Mouse (Mus musculus) gastrocnemius, adult 8-10 months (tissue): Measurements from ENCODE around the gene Bclaf1. TPM values are rescaled to one million over a fixed set of nuclear protein-coding genes. Genes with fewer than 3 reads are reported as not detected.
A peak's percentile ranks its signal among the peaks of the same experiment; 100 is the strongest.

Experiments
- DNase-seq, 2 experiments: peaks; one replicate each; pipeline ENCODE4 v3.0.0; 2022; ENCODE audit warnings: low spot score in 2 of 2
- total RNA-seq, 4 experiments: library from RNA; stranded (reverse); gene quantifications; 2 replicates each; pipeline ENCODE4 v1.2.4; 2022

The Bclaf1 gene
- total RNA-seq, 4 experiments from 2014 or later = 37.3 to 45.8 (median 40.8) TPM

GRCm38 (mm10) chr10:20314797-20315196, 2.5 kb downstream of the Bclaf1 start:
- no peak for DNase-seq

GRCm38 (mm10) chr10:20317466-20317865, 5.2 kb downstream of the Bclaf1 start:
- no peak for DNase-seq

DNA sequence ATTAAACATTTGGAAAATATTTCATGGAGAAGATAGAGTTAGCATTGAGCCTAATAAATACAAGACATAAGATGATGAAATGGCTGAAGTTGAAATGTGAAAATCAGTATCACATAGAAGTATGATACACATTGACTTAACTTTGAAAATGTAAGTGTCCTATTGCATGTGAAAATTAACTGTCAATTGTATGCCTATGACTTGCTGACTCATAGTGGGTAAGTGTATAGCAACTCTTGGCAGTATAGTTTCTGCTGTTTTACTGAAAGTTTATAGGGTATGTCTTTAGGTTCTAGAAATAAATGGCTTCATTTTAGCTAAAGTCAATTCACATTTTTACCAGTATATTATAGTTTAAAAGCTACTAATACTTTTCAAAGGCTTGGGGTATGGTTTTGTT, 14.0 kb downstream of the Bclaf1 start:
- DNase-seq = no peak

GRCm38 (mm10) chr10:20331262-20331661, 19.0 kb downstream of the Bclaf1 start:
- no peak for DNase-seq

DNA sequence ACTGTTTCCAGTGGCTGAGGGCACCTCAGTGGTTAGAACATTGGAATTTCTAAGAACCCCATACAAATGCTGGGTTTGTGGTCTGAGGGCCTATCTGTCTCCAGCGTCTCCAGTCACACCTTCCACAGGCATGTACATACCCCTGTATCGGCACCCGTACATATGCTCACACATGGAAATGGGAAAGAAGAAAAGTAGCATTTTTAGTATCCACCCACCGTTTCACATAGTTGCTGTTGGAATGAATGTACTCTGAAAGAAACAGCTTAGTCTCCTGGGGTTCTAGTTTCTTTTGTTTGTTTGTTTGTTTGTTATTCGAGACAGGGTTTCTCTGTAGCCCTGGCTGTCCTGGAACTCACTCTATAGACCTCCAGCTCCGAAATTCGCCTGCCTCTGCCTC, 25.6 kb downstream of the Bclaf1 start:
- no peak for DNase-seq

GRCm38 (mm10) chr10:20345736-20346135, 33.5 kb downstream of the Bclaf1 start:
- DNase-seq = no peak

DNA sequence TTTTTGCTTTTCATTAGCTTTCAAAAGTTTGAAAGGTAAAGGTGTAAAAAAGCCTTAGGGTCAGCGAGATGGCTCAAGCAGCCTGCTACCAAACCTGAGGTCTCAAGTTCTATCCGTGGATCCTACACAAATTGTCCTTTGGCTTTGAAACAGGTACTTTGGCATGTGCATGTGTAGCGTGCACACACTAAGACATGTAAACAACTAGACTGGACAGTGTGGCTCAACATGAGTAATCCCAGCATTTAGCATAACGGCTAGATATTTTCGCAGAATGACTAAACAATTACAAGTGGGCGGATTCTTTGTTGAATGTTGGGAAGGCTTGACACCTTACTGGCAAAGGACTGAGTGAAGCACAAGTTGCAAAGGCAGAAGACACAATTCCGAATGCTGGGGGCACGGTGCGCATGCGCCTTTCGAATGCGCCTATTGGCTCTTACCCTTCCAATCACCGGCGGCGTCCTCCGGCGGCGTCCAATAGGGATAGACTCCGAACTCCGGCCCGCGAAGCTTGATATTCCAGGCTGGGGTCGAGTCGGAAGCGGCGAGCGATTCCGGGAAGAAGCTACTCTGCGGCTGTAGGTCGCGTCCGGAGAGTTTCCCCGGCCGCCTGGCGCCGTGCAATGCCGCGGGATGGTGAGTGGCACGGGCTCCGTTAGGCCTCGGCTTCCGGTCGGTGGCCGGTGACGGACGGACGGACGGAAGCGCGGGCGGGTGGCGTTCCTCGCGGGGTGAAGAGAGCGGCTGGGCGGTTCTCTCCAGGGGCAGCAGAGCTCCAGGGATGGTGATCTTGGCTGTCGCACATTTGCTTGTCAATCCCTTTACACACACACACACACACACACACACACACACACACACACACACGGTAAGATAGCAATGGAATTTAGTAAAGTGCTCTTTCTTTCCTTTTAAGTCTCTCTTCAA, 35.3 kb downstream of the Bclaf1 start, which contains the start of gene Mtfr2:
Gene Mtfr2, plus strand, starts transcription at position 486 of the 930 bp plus-strand sequence.
- DNase-seq = peak; percentile 81 to 87

DNA sequence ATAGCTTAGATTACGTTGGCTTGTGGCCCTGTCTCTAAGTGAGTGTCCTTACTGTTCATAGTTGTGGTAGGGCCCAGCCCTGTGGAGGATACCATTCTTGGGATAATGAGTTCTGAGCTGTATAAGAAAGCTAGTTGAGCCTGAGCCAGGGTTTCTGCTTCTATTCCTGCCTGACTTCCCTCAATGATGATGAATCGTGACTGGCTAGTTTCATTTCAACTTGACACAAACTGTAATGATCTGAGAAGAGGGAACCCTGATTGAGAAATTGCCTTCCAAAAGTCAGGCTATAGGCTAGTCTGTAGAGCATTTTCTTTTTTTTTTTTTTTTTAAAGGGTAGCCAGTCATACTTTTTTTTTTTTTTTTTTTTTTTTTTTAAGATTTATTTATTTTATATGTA, 36.6 kb downstream of the Bclaf1 start:
- no peak for DNase-seq

DNA sequence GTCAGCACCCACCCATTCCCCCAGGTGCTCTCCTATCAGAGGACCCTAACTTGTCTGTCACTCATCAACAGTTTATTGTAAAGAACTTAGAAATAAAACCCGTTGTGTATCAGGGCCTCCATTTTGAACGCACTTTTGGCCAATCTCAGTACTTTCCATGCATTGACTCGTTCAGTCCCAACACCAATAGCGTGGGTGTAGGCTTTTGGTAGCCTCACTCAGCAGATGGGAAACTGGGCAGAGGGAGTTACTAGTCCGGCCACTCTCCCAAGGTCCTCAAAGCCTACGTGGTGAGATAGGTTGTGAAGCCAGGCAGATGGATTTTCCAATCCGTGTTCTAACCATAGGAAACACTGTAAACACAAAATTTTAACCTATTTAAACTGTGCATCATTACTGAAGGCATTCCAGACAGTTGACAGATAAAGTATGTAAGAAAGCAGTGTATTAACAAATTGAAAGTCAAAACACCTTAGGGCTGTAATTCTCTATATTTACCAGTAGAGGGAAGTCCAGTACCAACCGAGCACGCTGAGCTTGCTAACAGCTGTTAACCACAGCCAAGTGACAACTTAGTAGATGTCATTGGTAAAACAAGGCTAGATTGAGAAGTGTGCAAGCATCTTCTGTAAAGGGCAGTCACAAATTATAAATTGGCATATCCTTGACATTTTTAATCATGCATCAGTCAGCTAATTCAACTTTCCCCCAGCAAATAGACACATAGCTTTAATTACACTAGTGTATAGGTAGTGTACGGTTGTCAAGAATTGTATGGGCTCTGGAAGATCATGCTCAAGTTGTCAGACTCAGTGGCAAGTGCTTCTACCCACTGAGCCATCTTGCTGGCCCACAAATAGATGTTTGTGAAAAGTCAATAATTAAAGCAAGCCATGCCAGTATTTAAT, 49.5 kb downstream of the Bclaf1 start:
- DNase-seq = no peak

DNA sequence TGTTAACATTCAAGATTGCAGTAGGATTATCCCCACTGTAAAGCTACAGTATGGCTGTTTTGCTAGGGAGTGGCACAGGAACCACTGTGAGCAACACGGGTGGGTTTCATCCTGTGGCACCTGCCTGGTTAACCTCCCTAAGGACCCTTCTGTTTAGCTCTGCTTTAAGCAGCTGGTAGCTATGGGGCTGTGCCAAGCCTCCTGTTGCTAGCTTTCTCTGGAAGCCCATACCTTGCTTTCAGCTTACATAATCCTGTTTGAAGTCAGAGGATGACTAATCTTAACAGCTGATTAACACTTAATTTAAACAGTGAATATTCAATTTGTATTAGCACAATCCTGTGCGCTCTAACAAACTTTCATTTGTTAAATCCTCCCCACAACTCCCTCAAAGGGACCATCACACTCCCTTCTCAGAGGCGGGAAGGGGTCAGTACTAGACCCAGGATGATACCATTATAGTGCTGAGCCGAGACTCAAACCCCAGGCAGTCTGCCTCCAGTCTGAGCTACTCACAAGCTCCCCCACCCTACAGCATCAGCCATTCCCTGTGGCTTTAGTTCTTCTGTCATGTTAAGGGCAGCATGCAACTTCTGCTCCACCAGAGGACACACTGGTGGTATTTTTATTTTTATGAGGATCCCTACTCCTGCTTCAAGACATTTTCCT, 50.3 kb downstream of the Bclaf1 start:
- no peak for DNase-seq

GRCm38 (mm10) chr10:20372046-20372445, 59.8 kb downstream of the Bclaf1 start:
- DNase-seq = no peak

DNA sequence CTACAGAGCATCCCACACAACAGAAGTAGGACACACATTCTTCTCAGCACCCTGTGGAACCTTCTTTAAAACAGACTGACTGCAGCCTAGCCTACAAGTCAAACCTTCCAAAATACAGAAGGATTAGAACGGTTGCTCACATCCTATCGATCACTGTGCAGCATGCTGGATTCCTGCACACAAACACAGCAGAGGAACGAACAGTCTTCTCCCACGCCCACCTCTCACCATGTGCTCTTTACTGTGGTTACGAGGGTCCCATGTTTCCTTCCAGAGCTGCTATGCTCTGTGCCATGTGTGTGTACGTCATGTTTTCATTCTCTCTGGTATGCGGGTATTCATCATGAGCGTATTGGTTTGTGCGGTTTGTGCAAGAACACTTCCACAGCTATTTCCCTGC, 65.4 kb downstream of the Bclaf1 start:
- DNase-seq = no peak

- peak in 1 of 2 experiments; percentile 28 for DNase-seq
Measured at GRCm38 (mm10) chr10:20379071-20379735, 66.9 kb downstream of the Bclaf1 start.

DNA sequence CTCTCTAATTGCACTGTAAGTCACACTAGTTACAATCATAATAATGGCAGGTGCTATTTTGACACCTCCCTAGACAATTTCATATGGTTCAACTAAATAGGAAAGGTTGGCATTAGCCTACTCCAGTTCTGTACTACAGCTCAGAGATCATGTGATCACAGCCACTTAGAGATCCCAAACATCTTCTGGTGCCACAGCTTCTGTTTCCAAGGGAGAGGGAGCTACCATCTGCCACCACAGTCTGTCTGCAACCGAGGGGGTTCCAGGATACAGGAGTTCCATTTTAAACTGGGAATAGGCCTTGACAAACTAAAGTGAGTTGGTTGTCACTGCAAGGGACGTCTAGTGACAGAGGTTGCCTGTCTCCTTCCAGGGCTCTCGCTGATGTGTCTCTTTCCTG, 68.5 kb downstream of the Bclaf1 start:
- no peak for DNase-seq

DNA sequence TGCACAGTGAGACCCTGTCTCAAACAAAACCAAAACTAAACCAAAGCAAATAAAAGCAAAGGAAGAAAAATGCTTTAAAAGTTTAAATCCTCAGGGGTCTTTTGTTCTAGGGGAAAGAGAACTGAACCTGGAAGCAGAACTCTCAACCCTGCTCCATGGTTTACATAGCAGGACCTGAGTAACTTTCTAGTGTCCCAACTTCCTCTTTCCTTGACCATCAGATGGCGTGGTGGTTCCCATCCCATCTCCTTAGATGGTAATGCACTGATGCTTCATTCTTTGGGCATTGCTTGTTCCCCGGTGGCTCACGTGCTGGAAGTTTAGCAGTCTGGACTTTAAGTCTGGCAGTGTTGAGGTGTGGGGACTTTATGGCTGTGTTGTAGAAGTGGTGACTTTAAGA, 69.1 kb downstream of the Bclaf1 start:
- no peak for DNase-seq

DNA sequence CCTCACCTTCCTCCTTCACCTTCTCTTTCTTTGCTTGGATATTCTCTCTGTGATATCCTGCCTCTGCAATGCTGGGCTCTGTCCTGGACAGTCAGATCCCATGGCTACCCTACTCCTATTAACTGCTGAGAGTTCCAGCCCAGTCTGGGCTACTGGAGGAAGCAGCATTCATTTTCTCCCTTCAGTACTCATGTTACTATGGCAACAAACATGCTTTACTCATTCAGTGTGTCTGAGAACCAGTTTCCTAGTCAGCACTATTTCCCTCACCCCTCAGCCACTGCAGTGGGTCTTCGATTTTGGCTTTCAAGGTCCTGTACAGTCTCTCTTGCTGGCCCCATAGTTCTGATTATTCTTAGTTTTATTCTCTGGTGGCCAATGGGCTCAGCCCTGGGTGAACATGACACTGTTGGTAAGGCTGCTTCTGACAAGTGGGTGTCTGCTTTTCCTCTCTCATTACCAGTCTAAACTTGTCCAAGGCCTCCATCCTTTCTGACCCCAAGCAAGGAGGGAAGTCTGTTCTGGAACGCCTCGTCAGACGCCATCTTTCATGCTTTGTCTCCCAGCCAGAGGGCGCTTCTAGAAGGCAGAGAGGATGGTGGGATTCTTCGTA, 70.6 kb downstream of the Bclaf1 start:
- DNase-seq = no peak

DNA sequence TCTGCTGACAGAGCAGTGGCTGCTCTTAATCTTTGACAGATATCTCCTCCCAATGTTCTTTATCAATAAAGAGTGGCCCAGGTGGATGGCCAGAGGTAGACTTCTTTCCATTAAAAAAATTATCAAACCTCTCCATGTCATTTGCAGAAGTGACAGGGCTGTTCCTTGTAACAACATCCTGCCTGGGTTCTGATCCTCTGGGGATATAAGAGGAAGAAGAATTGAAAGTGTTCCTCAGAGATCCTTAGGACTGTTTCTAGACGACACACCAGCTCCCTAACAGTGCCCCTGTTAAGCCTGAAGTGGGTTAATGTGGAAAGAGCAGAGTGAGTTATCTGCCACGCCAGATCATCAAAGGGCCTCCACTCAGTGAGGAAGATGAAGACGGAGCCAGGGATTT, 78.3 kb downstream of the Bclaf1 start:
- no peak for DNase-seq
